Mouse (Mus musculus): Measurements from ENCODE around the gene Siva1.

Siva1 gene

GRCm38 (mm10) chr12:112646139-112646538 lies 1.7 kb downstream of the Siva1 start:
- in situ Hi-C loops (cut with MboI; ENCODE audit: low pct_unique_long_range_greater_than_20kb in 1 of 2, low sequenced_read_pairs in 2 of 2, unreplicated experiment in 1 of 2), result no loop called here

- in situ Hi-C loops (cut with MboI; ENCODE audit: low pct_unique_long_range_greater_than_20kb in 1 of 2, low sequenced_read_pairs in 2 of 2, unreplicated experiment in 1 of 2), result no loop called here
Observed at GRCm38 (mm10) chr12:112648081-112648480, 3.6 kb downstream of the Siva1 start.

- in situ Hi-C loops (cut with MboI; ENCODE audit: low pct_unique_long_range_greater_than_20kb in 1 of 2, low sequenced_read_pairs in 2 of 2, unreplicated experiment in 1 of 2), result no loop called here
Observed at GRCm38 (mm10) chr12:112651778-112652439, 7.4 kb downstream of the Siva1 start.

GRCm38 (mm10) chr12:112653157-112653824 lies 8.8 kb downstream of the Siva1 start:
- in situ Hi-C loops (cut with MboI; ENCODE audit: low pct_unique_long_range_greater_than_20kb in 1 of 2, low sequenced_read_pairs in 2 of 2, unreplicated experiment in 1 of 2), result no loop called here

GRCm38 (mm10) chr12:112654076-112654475 lies 9.6 kb downstream of the Siva1 start:
- in situ Hi-C loops (cut with MboI; ENCODE audit: low pct_unique_long_range_greater_than_20kb in 1 of 2, low sequenced_read_pairs in 2 of 2, unreplicated experiment in 1 of 2), result no loop called here

GRCm38 (mm10) chr12:112658619-112659018 lies 14.1 kb downstream of the Siva1 start:
- in situ Hi-C loops (cut with MboI; ENCODE audit: low pct_unique_long_range_greater_than_20kb in 1 of 2, low sequenced_read_pairs in 2 of 2, unreplicated experiment in 1 of 2), result loop anchor here (5.0 kb wide), 1 partner anchor 49 kb away; no protein-coding TSS in a partner anchor

- in situ Hi-C loops (cut with MboI; ENCODE audit: low pct_unique_long_range_greater_than_20kb in 1 of 2, low sequenced_read_pairs in 2 of 2, unreplicated experiment in 1 of 2), result loop anchor here (5.0 kb wide), 1 partner anchor 48 kb away; no protein-coding TSS in a partner anchor
Observed at GRCm38 (mm10) chr12:112659109-112659508, 14.6 kb downstream of the Siva1 start.

- in situ Hi-C loops (cut with MboI; ENCODE audit: low pct_unique_long_range_greater_than_20kb in 1 of 2, low sequenced_read_pairs in 2 of 2, unreplicated experiment in 1 of 2), result no loop called here
Observed at GRCm38 (mm10) chr12:112660576-112661326, 16.3 kb downstream of the Siva1 start.

- in situ Hi-C loops (cut with MboI; ENCODE audit: low pct_unique_long_range_greater_than_20kb in 1 of 2, low sequenced_read_pairs in 2 of 2, unreplicated experiment in 1 of 2), result no loop called here
Observed at GRCm38 (mm10) chr12:112661327-112661605, 16.8 kb downstream of the Siva1 start.

- in situ Hi-C loops (cut with MboI; ENCODE audit: low pct_unique_long_range_greater_than_20kb in 1 of 2, low sequenced_read_pairs in 2 of 2, unreplicated experiment in 1 of 2), result no loop called here
Observed at GRCm38 (mm10) chr12:112661851-112662250, 17.4 kb downstream of the Siva1 start.

GRCm38 (mm10) chr12:112663303-112663702 lies 18.8 kb downstream of the Siva1 start:
- in situ Hi-C loops (cut with MboI; ENCODE audit: low pct_unique_long_range_greater_than_20kb in 1 of 2, low sequenced_read_pairs in 2 of 2, unreplicated experiment in 1 of 2), result no loop called here

GRCm38 (mm10) chr12:112663716-112664115 lies 19.2 kb downstream of the Siva1 start:
- in situ Hi-C loops (cut with MboI; ENCODE audit: low pct_unique_long_range_greater_than_20kb in 1 of 2, low sequenced_read_pairs in 2 of 2, unreplicated experiment in 1 of 2), result no loop called here

GRCm38 (mm10) chr12:112664124-112664523 lies 19.6 kb downstream of the Siva1 start:
- in situ Hi-C loops (cut with MboI; ENCODE audit: low pct_unique_long_range_greater_than_20kb in 1 of 2, low sequenced_read_pairs in 2 of 2, unreplicated experiment in 1 of 2), result no loop called here

- in situ Hi-C loops (cut with MboI; ENCODE audit: low pct_unique_long_range_greater_than_20kb in 1 of 2, low sequenced_read_pairs in 2 of 2, unreplicated experiment in 1 of 2), result no loop called here
Observed at GRCm38 (mm10) chr12:112664656-112665055, 20.2 kb downstream of the Siva1 start.

GRCm38 (mm10) chr12:112665445-112665844 lies 21.0 kb downstream of the Siva1 start:
- in situ Hi-C loops (cut with MboI; ENCODE audit: low pct_unique_long_range_greater_than_20kb in 1 of 2, low sequenced_read_pairs in 2 of 2, unreplicated experiment in 1 of 2), result no loop called here

GRCm38 (mm10) chr12:112665881-112666544 lies 21.5 kb downstream of the Siva1 start:
- in situ Hi-C loops (cut with MboI; ENCODE audit: low pct_unique_long_range_greater_than_20kb in 1 of 2, low sequenced_read_pairs in 2 of 2, unreplicated experiment in 1 of 2), result no loop called here

GRCm38 (mm10) chr12:112667619-112668297 lies 23.3 kb downstream of the Siva1 start:
- in situ Hi-C loops (cut with MboI; ENCODE audit: low pct_unique_long_range_greater_than_20kb in 1 of 2, low sequenced_read_pairs in 2 of 2, unreplicated experiment in 1 of 2), result no loop called here

GRCm38 (mm10) chr12:112670718-112671393 lies 26.4 kb downstream of the Siva1 start:
- in situ Hi-C loops (cut with MboI; ENCODE audit: low pct_unique_long_range_greater_than_20kb in 1 of 2, low sequenced_read_pairs in 2 of 2, unreplicated experiment in 1 of 2), result no loop called here
